Mouse (Mus musculus) CH12F3 (cell line): ENCODE measurements around the gene Tmem259.

Experiments used
- in situ Hi-C: fragments of 300-500 bp; cut with MboI; formaldehyde crosslinking; loops from 2 replicates; pipeline ENCODE4 v1.14.3; 2020; ENCODE audit warnings: low sequenced_read_pairs

The Tmem259 gene

DNA sequence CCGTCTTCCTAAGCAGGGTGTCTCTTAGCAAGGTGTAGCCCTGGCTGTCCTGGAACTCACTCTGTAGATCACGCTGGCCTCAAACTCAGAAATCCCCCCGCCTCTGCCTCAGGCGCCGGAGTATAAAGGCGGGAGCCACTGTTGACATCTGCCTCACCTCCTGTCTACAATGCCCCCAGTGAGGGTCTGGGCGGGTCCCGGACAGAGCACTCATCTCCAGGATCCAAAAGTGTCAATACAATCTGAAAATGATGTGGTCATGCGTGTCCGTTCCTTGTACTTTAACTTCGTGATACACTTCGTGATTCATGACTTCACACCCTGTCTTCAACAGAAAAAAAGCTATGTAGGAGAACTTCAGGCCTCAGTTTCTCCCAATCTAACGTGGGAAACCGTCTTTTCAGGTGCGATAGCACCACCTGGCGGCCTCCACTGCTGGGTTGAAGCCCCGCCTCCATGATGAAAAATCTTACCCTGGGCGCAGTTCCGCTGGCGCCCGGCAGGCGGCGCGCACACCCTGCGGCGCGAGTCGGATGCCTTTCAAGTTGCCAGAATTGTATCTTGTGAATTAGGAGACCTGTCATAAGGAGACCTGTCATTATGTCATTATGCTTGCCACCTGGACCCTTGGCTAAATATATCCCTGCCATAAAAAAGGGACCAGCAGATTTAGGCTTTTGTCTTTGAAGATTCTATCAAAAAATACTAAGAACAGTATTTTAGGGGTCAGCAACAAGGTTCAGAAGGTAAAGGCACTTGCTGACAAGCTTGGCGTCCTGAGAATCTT, 58.9 kb downstream of the Tmem259 start:
- in situ Hi-C loops, result loop anchor here (5.0 kb wide), 1 partner anchor 32 kb away; no protein-coding TSS in a partner anchor
